Mouse (Mus musculus): ENCODE measurements around the gene Disc1.

DNA sequence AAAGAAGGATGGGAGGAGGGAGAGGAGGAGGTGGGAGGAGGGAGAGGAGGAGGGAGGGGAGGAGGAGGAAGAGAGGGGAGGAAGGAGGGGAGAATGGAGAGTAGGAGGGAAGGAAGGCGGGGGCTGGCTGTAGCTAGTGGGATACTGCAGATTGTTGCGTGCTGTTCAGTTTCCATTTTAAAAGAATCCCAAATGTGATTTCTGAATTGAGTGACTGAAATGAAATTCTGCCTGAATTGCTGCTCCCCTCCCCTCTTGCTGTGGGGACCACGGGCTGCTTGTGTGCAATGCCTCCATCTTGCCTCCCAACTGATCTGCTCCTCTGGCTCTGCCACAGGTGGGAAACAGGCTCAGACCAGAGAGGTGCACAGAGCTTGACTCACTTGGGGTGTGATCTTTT lies 153.0 kb downstream of the Disc1 start:
- TF ChIP-seq CTCF (IDR thresholded peaks at IDR 0.05; ENCODE audit: borderline replicate concordance, insufficient read depth, low read depth, low read length) (no peak), POLR2A (IDR thresholded peaks at IDR 0.05; ENCODE audit: borderline replicate concordance, insufficient read depth, low read length) (no peak)
